Mouse (Mus musculus) liver, adult 2 months (tissue): ENCODE measurements at regions not wholly inside any gene's neighbourhood (a gene's known extent, or its start where the extent isn't known, plus 50 kb on each side); places are given as distances from the start of the nearest gene placed in this dataset.
A peak's percentile ranks its signal among the peaks of the same experiment; 100 is the strongest.

Source experiments
- CTCF ChIP-seq: fragments of 200-500 bp; IDR thresholded peaks from 2 replicates; pipeline ENCODE4 v1.5.1; 2011; ENCODE audit warnings: low read depth, low read length, control low read depth
- POLR2A ChIP-seq: fragments of 200-500 bp; IDR thresholded peaks from 2 replicates; pipeline ENCODE4 v1.6.1; 2011; ENCODE audit warnings: low read length, control low read depth; ENCODE audit not compliant: insufficient read depth; ENCODE audit errors: extremely low read depth

GRCm38 (mm10) chr5:16937840-16938239 lies 146.2 kb downstream of the Gm28710 start:
- TF ChIP-seq CTCF (peak; percentile 37), POLR2A (no peak)
